Mouse (Mus musculus): ENCODE results near the gene Ipo11. TPM values are rescaled to one million over a fixed set of nuclear protein-coding genes. Genes with fewer than 3 reads are reported as not detected.
"Not testable (repeated sequence)": the region's sequence is repeated elsewhere in the genome, so short reads cannot be mapped to it uniquely, and the experiment has no call there.

The Ipo11 gene
- total RNA-seq, 2 experiments from 2014 or later, result 20.8 to 22.2 TPM

DNA sequence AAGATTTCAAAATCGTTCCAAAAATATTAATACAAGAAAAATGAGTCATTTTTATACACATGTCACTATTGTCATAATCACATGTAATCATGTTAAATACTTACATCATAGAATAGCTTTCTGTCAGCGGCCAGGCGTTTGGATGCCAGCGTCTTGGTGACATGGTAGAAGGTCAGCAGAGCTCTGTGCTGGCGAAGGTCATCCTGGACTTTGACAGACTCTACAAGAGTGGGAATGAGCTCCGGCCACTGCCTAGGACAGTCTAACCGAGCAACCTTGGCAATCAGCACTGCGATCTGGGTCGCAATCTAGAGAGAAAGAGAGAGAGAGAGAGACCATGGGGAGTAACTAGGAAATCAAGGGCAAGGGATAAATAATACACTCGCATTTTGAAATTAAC lies 26.7 kb downstream of the Ipo11 start:
- intact Hi-C loops (cut with DNase I), result loop anchor here (10.0 kb wide), 1 partner anchor 1465 kb away; the partner anchor contains the start of gene Htr1a

DNA sequence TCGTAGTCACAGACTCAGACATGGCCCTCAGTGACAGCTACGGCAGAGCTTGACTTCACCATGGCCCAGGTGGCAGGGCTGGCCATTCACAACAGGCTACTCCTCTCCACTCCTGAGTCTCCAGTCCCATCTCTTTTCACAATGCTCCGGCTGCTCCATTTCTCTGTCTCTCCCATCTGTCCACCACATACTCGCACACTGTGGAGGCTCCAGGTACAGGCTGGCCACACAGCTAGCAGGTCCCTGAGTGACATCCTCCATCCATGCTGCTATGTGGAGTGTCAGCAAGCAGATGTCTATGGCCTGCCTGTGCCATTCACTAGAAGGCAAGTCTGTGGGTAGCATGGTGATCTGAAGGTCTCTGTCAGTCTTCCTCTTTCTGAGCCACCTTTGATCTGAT lies 29.5 kb downstream of the Ipo11 start:
- DNase-seq (ENCODE audit: low spot score), result no peak
- intact Hi-C loops (cut with DNase I), result no loop called here

More for the DNA sequence above, 26.7 kb downstream of the Ipo11 start:
- DNase-seq (ENCODE audit: low spot score), result no peak

DNA sequence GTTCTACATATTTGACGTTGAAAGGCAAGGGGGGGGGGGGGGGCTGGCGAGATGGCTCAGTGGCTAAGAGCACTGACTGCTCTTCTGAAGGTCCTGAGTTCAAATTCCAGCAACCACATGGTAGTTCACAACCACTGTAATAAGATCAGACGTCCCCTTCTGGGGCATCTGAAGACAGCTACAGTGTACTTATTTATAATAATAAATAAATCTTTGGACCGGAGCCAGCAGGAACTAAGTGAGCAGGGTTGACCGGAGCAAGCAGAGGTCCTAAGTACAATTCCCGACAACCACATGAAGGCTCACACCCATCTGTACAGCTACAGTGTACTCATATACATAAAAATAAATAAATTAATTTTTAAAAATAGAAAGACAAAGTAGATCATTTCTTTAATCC lies 31.6 kb downstream of the Ipo11 start:
- intact Hi-C loops (cut with DNase I); DNase-seq (ENCODE audit: low spot score): not testable (repeated sequence)

DNA sequence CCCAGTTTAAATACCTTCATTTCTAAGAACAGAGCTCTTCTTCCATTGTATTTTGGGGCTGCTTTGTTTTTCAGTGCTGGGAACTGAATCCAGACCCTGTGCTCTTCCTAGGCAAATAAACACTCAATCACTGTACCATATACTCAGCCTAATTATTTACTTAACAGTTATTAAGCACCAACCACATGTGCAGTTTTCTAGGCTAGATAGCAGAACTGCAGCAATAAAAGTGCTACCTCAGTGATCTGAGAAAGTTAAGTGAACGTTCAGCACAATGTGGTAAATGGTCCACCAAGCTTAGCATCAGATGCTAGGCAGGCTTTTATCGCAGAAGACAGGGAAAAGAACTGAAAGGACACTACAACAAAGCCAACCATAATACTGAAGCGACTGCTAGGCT lies 32.1 kb downstream of the Ipo11 start:
- no peak for DNase-seq (ENCODE audit: low spot score)
- intact Hi-C loops (cut with DNase I), result no loop called here

DNA sequence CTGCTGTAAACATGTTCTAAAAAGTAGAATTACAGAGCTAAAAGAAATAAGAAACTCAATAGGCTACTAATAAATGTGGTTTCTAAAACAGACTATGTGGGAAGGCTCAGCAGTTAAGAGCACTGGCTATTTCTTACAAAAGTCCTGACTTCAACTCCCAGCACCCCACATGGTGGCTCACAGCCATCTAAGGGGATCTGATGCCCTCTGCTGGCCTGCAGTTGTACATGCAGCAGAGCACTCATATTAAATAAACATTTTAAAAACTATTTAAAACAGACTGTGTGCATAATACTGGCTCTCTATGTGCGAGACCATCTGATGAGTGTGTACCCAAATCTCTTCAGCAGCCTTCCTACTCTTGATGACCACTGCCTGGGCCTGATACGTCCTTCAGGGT lies 42.5 kb downstream of the Ipo11 start:
- intact Hi-C loops (cut with DNase I), result no loop called here
- no peak for DNase-seq (ENCODE audit: low spot score)

DNA sequence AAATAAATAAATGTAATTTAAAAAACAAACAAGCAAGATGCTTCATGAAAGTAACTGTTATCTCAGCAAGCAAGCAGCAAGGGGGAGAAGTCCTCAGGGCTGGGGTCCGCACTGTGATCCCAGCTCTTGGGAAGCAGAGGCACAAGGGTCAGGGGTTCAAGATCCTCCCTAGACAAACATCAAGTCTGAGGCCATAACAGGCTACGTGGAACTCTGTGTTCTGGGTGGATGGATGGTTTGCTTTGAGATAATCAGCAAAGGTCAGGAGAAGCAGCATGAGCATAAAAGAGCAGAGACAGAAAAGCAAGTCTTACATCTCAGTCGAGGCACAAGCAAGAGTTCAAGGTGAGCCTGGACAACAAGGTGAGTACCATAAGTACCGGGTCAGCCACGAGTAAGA lies 43.1 kb downstream of the Ipo11 start:
- intact Hi-C loops (cut with DNase I), result no loop called here
- no peak for DNase-seq (ENCODE audit: low spot score)

DNA sequence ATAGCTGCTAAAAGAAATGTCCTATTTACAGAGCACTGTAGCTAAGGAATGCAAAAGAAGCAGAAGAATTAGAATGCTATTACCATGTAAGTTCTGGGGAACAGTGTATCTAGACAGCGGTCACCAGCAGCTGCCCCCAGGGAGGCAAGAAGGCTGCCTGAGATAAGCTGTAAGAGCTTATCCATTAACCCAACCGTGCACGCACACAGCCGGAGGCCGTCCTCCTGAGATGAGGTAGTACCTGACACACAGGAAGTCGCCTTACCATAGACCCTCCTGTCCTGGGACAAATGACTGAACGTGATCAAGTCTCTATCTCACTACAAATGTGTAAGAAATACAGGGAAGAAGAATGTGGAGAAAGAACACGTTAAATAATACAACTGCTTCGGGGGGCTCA lies 43.6 kb downstream of the Ipo11 start:
- intact Hi-C loops (cut with DNase I), result no loop called here
- no peak for DNase-seq (ENCODE audit: low spot score)

DNA sequence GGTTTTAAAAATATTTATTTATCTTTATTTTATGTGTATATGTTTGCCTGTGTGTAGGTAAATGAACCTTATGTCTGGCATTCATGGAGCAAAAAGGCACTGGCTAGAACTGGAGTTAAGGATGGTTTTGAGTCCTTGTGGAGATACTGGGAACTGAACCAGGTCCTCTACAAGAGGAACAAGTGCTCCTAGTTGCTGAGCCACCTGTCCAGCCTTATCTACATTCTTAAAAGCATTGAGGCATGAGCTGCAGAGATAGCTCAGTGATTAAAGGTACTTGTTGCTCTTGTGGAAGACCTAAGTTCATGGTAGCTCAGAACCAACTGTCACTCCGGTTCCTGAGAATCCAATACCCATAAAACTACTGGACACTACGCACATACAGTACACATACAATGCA lies 49.4 kb downstream of the Ipo11 start:
- intact Hi-C loops (cut with DNase I), result no loop called here
- DNase-seq (ENCODE audit: low spot score), result no peak

DNA sequence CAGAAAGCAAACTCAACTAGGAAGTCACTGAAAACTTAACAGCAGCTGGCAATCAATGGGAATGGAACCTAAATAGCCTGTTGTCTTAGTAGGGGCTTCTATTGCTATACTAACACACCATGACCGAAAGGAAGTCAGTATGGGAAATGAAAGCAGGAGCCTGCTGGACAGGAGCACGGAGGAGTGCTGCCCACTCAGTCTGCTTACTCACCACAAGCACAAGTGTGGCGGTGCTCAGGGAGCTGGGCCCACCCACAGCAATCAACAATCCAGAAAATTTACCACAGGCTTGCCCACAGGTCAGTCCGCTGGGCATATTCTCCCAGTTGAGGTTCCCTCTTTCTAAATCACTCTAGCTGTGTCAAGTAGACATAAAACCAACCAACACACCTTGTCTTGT lies 52.5 kb downstream of the Ipo11 start:
- intact Hi-C loops (cut with DNase I), result no loop called here
- no peak for DNase-seq (ENCODE audit: low spot score)

DNA sequence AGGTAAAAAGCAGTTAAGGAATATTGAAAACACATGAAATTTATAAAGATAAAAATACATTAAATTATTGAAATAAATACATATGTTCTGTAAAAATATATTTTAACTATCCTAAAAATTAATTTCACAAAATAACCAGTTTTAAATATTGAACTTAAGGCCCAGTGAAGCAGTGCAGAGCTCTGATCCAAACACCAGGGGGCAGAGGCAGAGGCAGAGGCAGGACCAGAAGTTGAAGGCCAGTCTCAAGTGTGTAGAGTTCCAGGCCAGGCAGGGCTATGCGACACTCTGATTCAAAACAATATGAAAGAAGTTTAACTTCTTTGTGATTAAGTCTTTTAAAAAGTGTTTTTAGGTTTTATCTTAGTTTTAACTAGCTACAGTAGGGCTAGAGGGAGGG lies 60.5 kb downstream of the Ipo11 start:
- no peak for DNase-seq (ENCODE audit: low spot score)
- intact Hi-C loops (cut with DNase I), result loop anchor here (10.0 kb wide), 1 partner anchor 161 kb away; no protein-coding TSS in a partner anchor

DNA sequence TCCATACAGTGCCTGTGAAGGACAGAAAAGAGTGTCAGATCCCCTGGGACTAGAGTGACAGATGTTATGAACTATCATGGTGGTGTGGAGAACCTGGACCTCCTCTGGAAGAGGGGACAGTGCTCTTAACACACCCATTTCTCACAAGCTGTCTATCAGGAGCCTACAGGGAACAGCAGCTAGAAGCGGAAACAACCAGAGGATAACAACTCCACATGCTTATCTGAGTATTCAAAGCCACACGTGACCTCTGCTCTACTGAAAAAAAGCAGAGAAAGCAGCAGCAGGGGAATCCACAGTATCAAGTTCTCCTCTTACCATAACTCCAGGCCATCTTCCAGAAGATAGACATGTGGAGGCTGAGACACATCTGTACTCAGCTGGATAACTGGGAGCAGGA lies 71.2 kb downstream of the Ipo11 start:
- intact Hi-C loops (cut with DNase I), result no loop called here

DNA sequence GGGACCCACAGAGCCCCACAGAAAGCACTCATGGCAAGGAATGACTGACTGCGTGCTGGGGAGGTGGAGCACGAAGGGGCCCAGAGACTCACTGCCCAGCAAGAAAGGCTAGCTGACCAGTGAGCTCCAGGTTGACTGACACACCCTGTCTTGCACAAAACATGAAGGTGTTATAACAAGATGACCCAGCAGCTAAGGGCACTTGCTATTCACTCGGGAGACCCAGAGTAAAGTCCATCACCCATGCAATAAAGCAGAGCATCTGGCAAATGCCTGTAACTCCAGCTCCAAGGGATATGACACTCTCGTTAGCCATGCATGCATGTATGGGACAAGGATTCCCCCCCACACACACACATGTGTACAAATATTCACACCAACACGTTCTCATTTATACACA lies 78.0 kb downstream of the Ipo11 start:
- intact Hi-C loops (cut with DNase I), result no loop called here
- DNase-seq (ENCODE audit: low spot score), result no peak

More for the DNA sequence above, 71.2 kb downstream of the Ipo11 start:
- DNase-seq (ENCODE audit: low spot score), result no peak

DNA sequence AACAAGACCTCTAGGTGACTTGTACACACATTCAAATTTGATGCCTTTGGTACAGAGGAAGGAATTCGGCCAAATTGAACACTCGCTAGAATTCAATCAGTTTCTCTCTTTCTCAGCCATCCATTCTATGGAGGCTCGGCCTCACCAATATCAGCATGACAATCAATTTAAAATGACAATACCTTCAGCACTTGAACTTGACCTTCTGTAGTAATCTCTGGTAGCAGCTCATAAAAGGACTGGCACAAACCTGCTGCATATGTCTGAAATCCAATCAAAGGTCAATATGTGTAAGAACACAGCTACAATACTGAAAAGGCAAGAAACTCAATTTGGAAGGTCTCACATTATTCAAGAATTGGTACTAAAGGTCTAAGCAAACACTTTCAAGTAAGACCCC lies 80.2 kb downstream of the Ipo11 start:
- no peak for DNase-seq (ENCODE audit: low spot score)
- intact Hi-C loops (cut with DNase I), result no loop called here

DNA sequence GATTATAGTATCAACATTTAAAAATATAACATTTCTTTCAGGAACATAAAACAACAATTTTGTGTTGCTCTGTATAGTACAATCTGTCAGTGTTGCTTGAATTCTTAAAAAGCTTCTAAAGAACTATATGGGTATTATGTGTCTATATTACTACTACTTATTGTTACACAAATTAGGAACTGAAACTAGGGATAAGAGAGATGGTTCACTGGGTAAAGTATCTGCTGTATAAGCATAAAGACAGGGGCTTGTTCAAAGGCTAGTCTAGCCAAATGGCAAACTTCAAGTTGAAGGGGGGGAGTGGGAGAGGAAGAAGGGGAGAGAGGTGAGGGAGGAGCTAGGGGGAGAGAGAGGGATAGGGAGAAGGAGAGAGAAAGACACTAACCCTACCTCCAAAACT lies 89.2 kb downstream of the Ipo11 start:
- intact Hi-C loops (cut with DNase I), result no loop called here
- no peak for DNase-seq (ENCODE audit: low spot score)

DNA sequence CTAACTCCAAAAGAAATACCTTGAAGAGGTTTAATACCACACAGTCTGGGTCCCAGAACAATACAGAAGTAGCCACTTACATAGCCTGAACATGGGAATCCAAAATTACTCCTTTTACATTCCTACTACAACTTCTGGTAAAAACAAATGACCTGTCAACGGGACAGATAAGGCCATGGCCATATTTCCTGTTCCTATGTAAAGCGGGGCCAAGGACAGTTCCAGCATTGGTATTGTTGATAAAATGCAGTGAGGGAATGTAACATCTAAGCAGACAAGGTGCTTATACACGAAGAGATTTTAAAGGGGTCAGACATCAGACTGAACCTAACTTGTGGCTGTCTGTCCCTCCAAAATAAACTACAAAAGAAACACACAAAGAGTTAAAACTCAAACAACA lies 91.8 kb downstream of the Ipo11 start:
- no peak for DNase-seq (ENCODE audit: low spot score)
- intact Hi-C loops (cut with DNase I), result no loop called here

DNA sequence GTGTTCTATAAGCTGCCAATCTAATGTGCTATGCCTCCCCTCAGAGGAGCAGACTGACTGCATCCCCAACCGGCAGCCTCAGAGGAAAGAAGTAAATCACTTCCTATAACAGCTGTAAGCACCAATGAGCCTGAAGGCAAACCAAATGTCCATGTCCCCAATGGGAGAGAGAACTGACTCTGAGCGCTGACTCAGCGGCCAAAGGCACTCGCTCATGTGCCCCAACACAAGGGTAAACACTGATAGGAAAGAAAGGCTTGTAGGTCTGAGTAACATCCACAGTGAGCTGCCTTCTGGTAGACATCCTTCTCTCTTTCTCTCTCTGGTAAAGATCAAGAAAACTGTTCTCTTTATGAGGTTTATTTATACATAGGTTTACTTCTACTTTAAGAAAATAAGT lies 94.2 kb downstream of the Ipo11 start:
- no peak for DNase-seq (ENCODE audit: low spot score)
- intact Hi-C loops (cut with DNase I), result no loop called here

DNA sequence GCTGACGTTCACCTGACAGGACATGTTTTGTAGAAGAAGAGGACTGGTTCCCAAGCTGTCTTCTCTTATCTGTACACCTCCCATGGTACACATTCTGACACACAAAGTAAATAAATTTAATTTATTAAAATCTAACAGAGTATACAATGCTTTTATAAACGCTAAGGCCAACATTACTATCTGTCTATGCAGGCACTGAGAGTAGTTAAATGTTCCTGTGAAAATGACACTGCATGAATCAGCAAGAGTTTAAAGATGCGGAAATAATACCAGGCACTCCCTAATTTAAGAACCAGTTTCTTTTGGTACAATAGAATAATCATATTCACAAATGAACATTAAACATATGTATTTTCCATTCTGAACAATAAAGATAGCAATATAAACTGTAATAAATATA lies 98.0 kb downstream of the Ipo11 start:
- intact Hi-C loops (cut with DNase I), result no loop called here
- no peak for DNase-seq (ENCODE audit: low spot score)

DNA sequence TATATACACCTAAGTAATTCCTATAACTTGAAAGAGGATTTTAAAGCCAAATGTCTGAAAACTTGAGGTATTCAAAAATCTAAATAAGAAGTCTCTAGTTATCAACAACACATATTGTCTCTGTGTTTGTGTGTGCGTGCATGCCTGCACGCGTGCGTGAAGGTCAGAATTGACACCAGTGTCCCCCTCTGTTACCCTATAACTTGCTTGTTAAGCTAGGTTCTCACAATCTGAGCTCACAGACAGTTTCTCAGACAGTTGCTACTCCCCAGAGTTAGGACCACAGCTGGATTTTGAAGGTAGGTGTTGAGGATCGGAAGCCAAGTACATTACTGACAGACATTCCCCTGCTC lies 100.3 kb downstream of the Ipo11 start:
- DNase-seq (ENCODE audit: low spot score), result no peak
- intact Hi-C loops (cut with DNase I), result no loop called here

DNA sequence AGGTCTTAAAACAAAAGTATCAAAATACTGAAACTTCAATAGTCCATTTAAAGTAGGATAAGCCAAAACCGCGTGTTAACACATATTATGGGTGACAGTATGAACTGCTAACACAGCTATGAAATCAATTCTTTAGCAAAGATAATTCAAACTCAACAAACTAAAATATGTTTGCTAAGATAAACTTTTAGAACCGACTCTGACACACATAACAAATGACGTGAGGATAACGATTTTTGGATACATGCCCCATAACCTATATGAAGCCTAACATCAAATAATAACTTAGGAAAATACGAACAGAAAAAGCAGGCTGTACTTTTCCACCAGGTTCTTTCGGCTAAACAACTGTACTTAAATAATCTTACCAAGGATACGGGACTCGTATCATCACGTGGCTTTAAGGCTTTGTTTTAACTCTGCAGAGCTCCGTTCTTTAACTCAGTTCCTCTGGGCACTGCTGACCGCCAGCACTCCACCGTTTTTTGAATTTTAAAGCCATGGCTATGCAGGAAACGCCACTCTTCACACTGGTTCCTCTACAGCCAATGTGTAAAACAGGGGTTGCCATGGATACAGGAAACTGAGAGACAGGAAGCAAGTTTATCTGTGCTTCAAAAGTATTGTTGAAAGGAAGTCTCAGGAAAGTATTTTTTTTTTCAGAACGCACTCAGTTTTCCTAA lies 100.8 kb downstream of the Ipo11 start:
- DNase-seq (ENCODE audit: low spot score), result peak; percentile 28

DNA sequence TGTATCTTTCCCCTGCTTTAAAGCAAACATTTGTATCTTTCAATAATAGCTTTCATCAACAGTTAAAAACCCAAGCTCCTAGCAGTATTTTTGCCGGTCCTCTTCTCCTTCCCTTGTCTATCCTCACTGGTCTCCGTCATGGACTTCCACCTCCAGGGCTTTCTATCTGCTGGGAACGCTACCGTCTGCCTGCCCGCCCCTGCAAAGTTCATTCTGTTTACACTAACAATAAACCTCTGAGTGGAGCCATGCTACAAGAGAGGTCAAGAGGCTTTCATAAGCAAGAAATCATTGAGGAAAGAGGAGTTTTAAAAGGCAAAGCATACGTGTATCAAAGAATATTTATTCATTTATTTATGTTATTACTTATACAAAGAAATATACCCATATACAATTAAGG lies 106.7 kb downstream of the Ipo11 start:
- intact Hi-C loops (cut with DNase I), result no loop called here
- DNase-seq (ENCODE audit: low spot score), result no peak

More for the DNA sequence above, 100.8 kb downstream of the Ipo11 start:
- intact Hi-C loops (cut with DNase I), result no loop called here

DNA sequence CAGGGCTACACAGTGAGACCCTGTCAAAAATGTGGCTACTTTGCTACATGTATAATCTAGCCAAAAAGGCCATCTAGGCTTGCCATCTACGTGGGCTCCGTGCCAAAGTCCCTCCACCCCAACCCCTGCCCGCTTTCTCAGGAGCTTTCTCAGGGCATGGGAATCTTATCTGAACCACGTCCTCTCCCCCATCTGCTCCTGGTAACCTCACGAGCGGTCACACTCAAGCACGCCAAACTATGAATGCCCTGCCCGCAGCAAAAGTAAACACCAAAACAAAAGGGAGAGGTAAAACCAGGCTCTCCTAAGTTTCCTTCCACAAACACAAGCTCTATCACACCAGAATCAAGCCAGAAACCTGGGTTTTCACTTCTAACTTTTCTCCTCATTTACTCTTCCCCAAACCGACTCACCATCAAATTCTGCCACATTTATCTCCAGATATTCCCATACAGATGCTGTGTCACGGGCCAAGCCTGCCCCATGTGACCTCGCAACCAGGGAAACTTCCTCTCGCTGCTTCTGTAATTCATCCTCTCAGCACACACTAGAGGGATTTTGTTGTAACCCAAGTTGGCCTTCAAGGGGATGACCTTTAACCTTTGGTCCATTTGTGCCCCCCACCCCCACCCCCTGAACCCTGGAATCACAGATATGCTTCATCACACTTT lies 107.3 kb downstream of the Ipo11 start:
- DNase-seq (ENCODE audit: low spot score), result no peak
- intact Hi-C loops (cut with DNase I), result no loop called here

DNA sequence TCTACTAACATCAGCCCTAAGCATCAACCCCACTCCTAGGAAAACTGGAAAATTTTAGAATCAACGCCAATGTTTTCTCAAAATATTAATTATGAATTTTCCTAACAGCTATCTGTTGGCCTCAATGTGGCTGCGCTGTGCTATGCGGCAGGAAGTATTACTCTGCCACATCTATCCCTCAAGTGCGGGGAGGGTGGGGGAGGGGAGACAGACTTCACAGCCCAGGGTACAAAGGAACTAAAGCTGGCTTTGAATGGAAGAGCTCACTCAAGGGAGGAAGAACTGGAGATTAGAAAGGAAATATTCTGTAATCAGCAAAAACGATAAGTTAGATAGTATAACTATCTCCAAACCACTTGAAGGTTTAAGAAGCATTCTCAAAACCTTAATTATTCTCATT lies 111.1 kb downstream of the Ipo11 start:
- intact Hi-C loops (cut with DNase I), result no loop called here
- no peak for DNase-seq (ENCODE audit: low spot score)
